Mouse (Mus musculus): ENCODE measurements at regions not wholly inside any gene's neighbourhood (a gene's known extent, or its start where the extent isn't known, plus 50 kb on each side); places are given as distances from the start of the nearest gene placed in this dataset.

DNA sequence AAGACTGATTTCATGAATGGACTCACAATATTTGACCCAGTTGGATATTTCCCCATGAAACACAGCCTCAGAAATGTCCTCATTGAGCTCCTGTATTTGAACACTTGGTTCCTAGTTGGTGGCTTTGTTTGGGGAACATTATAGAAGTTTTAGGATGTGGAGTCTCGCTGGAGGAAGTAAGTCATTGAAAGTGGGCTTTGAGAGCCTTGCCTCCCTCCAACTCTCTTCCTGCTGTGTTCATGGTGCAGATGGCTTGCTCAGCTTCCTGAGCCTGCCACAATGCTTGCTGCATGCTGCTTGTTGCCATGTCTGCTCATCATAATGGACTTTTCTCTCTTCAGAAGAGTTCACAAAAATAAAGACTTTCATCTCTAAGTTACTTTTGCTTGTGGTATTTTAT is 239.5 kb upstream of the Trib2 start:
- DNase-seq, result no peak

GRCm38 (mm10) chr12:16054591-16054990 is 237.9 kb upstream of the Trib2 start:
- no peak for DNase-seq

GRCm38 (mm10) chr12:16053735-16054134 is 237.0 kb upstream of the Trib2 start:
- no peak for DNase-seq

- DNase-seq, result no peak
Measured at GRCm38 (mm10) chr12:16052998-16053397, 236.3 kb upstream of the Trib2 start.

GRCm38 (mm10) chr12:16052353-16052752 is 235.6 kb upstream of the Trib2 start:
- DNase-seq, result no peak

DNA sequence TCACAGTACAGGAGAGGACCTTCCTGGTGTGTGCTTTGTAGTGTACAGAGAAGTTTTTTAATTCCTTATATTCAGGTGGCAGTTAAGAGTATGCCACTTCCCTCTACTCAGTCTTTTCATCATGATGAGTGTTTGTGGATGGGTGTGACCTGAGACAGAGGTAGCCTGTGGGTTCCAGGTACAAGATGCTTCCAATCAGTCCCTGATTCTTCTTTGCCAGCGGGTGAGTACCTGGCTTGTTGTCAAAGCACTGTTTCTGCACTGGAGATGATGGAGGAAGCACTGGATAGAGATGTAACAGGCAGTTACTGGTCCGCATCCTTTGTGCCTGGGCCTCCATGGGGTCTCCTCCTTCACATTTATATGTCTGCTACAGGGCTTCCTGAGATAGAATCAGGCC is 234.7 kb upstream of the Trib2 start:
- no peak for DNase-seq

GRCm38 (mm10) chr12:16049545-16049944 is 232.8 kb upstream of the Trib2 start:
- no peak for DNase-seq

DNA sequence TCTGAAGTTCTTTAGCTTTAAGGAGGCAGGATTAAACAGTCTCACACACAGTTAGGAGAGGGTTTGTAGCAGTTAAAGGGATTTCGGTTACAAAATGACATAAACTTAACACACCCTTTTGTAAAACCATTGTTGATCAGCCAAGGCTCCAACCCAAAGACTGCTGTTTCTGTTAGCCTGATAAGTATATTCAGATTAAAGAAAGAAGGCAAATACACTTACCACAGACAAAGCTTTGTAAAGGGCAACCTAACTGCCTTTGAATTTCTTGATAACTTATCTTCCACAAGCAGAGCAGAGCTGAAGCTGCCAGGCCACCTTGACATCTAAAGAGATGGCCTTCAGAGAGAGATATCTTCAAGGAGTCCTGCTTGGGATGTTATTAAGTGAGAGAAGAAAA is 229.9 kb upstream of the Trib2 start:
- DNase-seq, result no peak

- DNase-seq, result no peak
Measured at GRCm38 (mm10) chr12:16045791-16046494, 229.2 kb upstream of the Trib2 start.

DNA sequence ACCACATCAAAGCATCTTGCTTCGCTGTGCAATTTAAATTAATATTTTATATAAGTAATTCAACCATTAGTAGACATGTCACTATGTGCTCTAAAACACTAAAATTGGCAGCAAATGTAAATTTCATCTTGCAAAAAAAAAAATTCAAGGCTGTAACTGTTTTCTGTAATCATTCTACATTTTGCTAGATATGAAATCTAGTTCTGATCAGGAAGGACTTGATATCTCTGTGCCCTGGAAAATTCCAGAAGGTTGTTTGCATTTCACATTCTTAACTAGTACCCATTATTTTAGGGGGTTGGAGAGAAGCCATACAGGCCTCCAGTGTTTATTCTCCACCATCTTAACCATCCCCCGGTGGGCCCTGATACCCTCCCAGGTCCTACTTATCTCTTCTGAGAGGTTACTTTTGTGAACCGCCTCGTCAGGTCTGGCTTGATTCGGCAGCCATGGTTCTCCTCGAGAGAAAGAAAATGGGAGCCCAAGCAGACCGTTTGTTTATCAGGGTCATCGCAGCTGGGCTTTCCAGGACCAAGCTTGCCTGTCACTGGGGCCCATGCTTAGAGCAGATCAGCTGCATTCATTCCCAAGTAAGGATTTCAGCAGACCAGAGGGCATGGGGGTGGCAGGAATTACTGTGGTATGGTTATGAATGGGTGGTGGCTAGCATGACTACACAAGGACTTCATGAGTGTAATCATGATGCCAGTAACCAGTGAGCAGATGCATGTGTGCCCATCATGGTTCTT is 226.9 kb upstream of the Trib2 start:
- DNase-seq, result no peak

- no peak for DNase-seq
Measured at GRCm38 (mm10) chr12:16042362-16042761, 225.6 kb upstream of the Trib2 start.

DNA sequence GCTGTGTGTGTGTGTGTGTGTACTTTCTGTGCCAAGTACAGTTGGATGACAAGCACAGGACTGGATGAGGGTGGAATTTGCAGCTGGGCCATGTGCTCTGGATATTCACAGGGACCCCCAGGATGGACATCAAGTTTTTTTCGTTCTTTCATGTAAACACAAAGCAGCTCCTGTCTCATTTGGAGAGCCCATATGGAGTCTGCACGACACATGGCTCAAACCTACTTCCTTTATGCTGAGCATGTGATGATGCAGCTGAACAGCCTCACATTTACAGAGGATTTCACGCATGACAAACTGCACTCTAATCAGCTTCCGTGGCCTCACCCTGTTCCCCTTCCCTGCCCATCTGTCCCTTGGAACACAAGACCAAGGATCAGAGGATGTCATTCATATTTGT is 224.4 kb upstream of the Trib2 start:
- no peak for DNase-seq

DNA sequence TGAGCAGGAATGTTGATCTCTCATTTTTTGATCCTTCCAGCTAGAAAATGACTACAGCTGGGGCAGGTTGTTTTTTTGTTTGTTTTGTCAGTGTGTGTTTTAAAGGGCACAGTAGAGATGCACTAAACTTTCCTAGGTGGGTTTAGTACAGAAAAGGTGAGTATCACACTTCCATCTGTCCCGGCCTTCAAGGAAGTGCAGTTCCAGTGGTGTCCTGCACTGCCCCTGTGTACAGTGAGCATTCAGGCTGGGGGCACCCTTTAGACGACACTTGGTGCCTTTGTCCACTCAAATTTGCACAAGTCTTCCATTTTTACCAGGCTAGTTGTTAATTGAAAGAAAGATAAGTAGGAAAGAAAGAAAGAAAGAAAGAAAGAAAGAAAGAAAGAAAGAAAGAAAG is 218.8 kb upstream of the Trib2 start:
- no peak for DNase-seq

DNA sequence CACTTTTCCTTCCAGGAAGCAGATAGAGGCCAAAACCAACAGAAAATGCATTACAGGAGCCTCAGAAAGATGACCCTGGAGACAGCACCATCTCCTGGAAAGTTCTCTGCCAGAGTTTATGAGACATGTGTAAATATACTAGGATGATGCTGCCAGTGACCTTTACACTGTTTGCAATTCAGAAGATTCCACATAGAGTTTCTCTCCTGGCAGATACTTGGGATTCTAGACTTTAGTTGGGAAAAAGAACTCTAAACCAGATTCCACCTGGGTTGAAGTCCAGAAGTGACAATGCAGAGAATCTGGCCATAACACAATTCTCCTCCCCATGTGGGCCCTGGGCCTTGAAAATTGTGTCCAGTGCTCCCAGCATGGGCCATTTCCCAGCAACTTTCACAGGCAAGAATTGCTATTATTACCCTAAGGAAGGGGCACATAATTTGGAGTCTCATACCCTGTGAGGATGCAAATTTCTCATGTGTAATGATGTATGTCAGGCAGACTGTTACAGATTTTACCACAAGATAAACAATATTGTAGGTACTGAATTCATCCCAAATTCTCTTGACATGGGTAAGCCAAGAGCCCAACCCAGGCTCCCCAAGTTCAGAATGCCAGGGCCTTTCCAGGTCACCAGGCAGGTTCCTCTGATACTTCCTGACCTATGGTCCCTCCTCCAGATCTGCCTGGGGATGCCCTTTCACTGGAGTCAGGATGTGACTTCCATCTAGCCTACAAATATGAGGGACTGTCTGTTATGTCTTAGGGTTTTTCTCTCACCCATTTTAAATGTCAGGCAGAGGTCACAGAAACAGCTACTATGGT is 218.2 kb upstream of the Trib2 start:
- no peak for DNase-seq

GRCm38 (mm10) chr12:16026654-16027053 is 209.9 kb upstream of the Trib2 start:
- DNase-seq, result no peak

DNA sequence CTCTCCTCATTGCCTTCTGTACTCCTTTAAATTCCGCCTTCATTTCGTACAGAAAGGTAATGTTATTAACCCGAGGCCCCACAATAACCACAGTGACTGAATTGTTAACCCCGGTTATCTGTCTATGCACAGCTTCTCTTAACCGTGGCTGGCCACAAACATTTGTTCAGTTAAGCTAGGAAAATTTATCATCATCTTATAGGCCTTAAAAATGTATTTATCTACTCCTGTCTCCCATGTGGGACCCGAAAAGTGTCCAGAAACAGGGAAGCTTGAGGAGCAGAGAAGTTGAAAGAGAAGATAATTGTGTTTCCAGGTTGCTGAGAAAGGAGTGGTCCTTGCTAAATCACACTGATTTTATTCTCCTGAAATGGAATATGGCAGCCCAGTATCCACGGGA is 206.6 kb upstream of the Trib2 start:
- DNase-seq, result no peak

DNA sequence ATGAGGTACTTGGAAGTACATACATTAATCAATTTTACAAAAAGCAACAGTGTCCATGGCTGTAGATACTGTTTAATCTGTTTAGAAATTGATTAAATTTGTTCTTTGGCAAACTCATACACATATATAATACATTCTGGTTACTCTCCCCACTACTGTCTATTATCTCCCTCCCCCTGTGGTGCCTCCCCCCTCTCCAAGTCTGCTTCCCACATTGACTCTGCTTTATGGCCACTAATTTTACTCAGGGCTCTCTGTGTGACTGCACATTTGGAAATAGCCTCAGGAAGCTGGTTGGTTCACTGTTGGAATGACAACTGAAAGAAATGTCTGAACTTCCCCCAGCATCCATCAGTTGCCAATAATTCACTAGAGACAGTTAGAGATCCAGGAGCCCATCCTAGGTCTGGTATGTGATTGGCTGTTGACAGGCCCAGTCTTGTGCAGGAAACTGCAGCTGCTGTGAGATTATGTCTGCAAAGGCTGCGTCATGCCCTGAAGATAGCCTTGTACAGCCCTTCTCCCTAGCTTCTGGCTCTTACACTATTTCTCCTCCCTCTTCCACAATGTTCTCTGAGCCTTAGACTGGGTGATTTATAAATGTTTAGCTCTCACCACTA is 204.6 kb upstream of the Trib2 start:
- no peak for DNase-seq

GRCm38 (mm10) chr12:16018237-16018636 is 201.5 kb upstream of the Trib2 start:
- DNase-seq, result no peak

DNA sequence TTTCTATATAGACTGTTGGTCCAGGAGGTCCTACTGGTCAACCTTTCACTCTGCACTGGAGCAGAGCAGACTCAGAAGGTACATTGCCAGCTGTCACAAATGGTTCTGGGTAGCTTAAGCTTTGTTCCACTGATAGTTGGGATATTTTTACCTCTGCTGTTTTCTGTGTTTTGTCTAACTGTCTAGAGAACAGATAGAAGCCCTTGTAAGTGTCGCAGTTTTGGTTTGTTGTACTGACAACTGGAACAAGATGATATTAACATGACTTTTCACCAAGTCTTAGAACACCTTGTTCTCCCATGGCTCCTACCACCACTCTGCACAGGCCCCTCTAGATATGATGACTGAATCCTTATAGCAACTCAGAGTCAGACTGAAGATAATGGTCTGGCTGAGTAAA is 199.9 kb upstream of the Trib2 start:
- DNase-seq, result no peak

GRCm38 (mm10) chr12:16015596-16015995 is 198.9 kb upstream of the Trib2 start:
- DNase-seq, result no peak

DNA sequence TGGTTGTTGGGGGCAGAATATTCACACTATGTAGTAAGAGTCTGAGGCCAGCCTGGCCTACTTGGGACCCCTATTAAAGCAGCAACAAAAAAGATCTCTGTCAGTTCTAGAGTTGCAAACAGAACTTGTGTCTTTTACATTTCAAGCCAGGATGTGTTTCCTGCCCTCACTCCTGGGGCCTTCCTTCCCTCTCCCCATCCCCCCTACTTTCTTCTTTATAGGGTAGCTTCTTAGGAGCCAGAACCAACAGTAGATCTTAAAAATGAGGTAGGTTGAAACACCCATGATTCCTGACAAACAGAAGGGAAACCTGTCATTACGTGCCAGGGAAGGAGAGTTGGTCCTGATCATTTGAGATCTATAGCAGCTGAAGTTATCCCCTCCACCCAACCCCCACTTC is 198.0 kb upstream of the Trib2 start:
- no peak for DNase-seq

- DNase-seq, result no peak
Measured at GRCm38 (mm10) chr12:16013861-16014630, 197.3 kb upstream of the Trib2 start.
